Mouse (Mus musculus): ENCODE measurements at regions not wholly inside any gene's neighbourhood (a gene's known extent, or its start where the extent isn't known, plus 50 kb on each side); places are given as distances from the start of the nearest gene placed in this dataset.

- no peak for ATAC-seq (ENCODE audit: insufficient number of reproducible peaks, insufficient read depth, low FRiP score, low read depth)
- Histone ChIP-seq H3K4me3 (ENCODE audit: control insufficient read depth in 1 of 2, insufficient read depth in 1 of 2, low read depth in 1 of 2, low read length in 2 of 2) (no peak overlapping the region), H3K9ac (ENCODE audit: low read length) (no peak overlapping the region)
These were observed 448.2 kb downstream of the Atp23 start for GRCm38 (mm10) chr10:126452757-126453528.

DNA sequence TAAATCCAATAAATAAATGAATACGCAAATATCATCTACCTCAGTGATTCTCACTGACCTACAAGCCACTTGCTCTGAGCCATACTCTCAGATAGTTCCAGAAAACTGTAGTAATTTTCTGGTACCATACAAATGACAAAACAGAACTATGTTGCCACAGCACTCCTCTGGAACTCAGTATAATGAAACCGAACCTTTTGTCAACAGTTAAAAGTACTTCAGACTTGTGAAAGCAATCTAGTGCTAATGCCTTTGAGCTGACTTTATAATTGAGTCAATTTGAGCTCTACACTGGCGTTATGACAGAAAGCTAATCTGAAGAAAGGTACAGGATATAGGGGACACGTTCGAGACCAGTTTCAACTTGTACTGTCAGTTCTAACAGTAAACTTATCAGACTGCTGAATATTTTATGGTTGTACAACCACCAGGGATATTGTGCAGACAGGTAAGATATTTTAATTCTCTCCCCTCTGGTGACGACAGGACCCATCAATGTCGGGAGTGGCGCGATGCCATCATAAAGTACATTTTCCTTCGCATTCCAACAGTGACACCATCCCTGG lies 449.0 kb downstream of the Atp23 start:
- H3K9me3 ChIP-seq (ENCODE audit: control insufficient read depth, low read length) = 0 out of 2 replicates have a peak, but pooled peaks cover 1% of the 10 kb centered on the region

More at GRCm38 (mm10) chr10:126452757-126453528, 448.2 kb downstream of the Atp23 start:
- no peak overlapping the region for H3K27ac ChIP-seq (replicated peaks in 1 of 2; ENCODE audit: control insufficient read depth in 1 of 2, insufficient read depth in 1 of 2, low read depth in 2 of 2, low read length in 2 of 2)
- H3K4me2 ChIP-seq (ENCODE audit: low read length) = no peak overlapping the region
- WGBS = 87% methylated on average over 15 of the region's 15 CpGs
- no peaks in the 10 kb centered on the region for H3K36me3 ChIP-seq (ENCODE audit: control insufficient read depth, insufficient read depth, low read length)
- H3K4me1 ChIP-seq (ENCODE audit: control insufficient read depth in 2 of 2, insufficient read depth in 2 of 2, low read length in 2 of 2) = no peaks in the 10 kb centered on the region
- H3K27me3 ChIP-seq (ENCODE audit: control insufficient read depth, insufficient read depth, low read length) = no peaks in the 10 kb centered on the region
- H3K9me3 ChIP-seq (ENCODE audit: control insufficient read depth, low read length) = no peaks in the 10 kb centered on the region

DNA sequence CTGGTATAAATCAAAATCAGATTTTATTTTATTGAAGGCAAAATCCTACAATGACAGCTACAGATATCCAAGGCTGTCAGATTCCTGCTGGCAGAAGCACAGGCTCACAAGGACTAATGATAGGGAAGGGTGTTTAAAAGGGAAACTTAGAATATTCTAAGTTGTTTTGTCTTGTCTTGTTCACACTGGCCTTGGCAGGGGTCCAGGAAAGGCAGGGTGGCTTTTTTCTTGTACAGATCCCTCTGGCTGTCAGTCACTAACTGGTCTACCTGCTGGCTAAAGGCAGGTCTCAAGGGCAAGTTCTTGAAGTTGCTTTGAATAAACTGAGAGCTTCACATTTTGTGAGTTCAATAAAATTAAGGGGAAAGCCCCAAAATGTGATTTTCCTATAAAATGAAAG lies 465.3 kb downstream of the Lrig3 start:
- no peak for ATAC-seq (ENCODE audit: insufficient number of reproducible peaks, insufficient read depth, low FRiP score, low read depth)
- H3K9ac ChIP-seq (ENCODE audit: low read length) = no peak overlapping the region
- no peaks in the 10 kb centered on the region for H3K9me3 ChIP-seq (ENCODE audit: control insufficient read depth, low read length)
- no peaks in the 10 kb centered on the region for H3K4me1 ChIP-seq (ENCODE audit: control insufficient read depth in 2 of 2, insufficient read depth in 2 of 2, low read length in 2 of 2)
- no peak overlapping the region for H3K4me3 ChIP-seq (ENCODE audit: control insufficient read depth in 1 of 2, insufficient read depth in 1 of 2, low read depth in 1 of 2, low read length in 2 of 2)
- H3K36me3 ChIP-seq (ENCODE audit: control insufficient read depth, insufficient read depth, low read length) = no peaks in the 10 kb centered on the region
- no peak overlapping the region for H3K4me2 ChIP-seq (ENCODE audit: low read length)
- no peak overlapping the region for H3K27ac ChIP-seq (replicated peaks in 1 of 2; ENCODE audit: control insufficient read depth in 1 of 2, insufficient read depth in 1 of 2, low read depth in 2 of 2, low read length in 2 of 2)
- H3K27me3 ChIP-seq (ENCODE audit: control insufficient read depth, insufficient read depth, low read length) = no peaks in the 10 kb centered on the region

More for the DNA sequence above, 449.0 kb downstream of the Atp23 start:
- Histone ChIP-seq H3K27ac (replicated peaks in 1 of 2; ENCODE audit: control insufficient read depth in 1 of 2, insufficient read depth in 1 of 2, low read depth in 2 of 2, low read length in 2 of 2) (no peak overlapping the region), H3K4me2 (ENCODE audit: low read length) (no peak overlapping the region), H3K4me3 (ENCODE audit: control insufficient read depth in 1 of 2, insufficient read depth in 1 of 2, low read depth in 1 of 2, low read length in 2 of 2) (no peak overlapping the region), H3K4me1 (ENCODE audit: control insufficient read depth in 2 of 2, insufficient read depth in 2 of 2, low read length in 2 of 2) (no peaks in the 10 kb centered on the region), H3K27me3 (ENCODE audit: control insufficient read depth, insufficient read depth, low read length) (no peaks in the 10 kb centered on the region), H3K36me3 (ENCODE audit: control insufficient read depth, insufficient read depth, low read length) (no peaks in the 10 kb centered on the region), H3K9ac (ENCODE audit: low read length) (no peak overlapping the region)
- 82% methylated on average over 10 of the region's 10 CpGs for WGBS
- ATAC-seq (ENCODE audit: insufficient number of reproducible peaks, insufficient read depth, low FRiP score, low read depth) = no peak

GRCm38 (mm10) chr10:126430346-126430745 lies 464.4 kb downstream of the Lrig3 start:
- no peak for ATAC-seq (ENCODE audit: insufficient number of reproducible peaks, insufficient read depth, low FRiP score, low read depth)
- no peak overlapping the region for H3K4me3 ChIP-seq (ENCODE audit: control insufficient read depth in 1 of 2, insufficient read depth in 1 of 2, low read depth in 1 of 2, low read length in 2 of 2)
- H3K36me3 ChIP-seq (ENCODE audit: control insufficient read depth, insufficient read depth, low read length) = no peaks in the 10 kb centered on the region
- no peaks in the 10 kb centered on the region for H3K9me3 ChIP-seq (ENCODE audit: control insufficient read depth, low read length)
- WGBS = 85% methylated on average over 8 of the region's 8 CpGs
- H3K4me1 ChIP-seq (ENCODE audit: control insufficient read depth in 2 of 2, insufficient read depth in 2 of 2, low read length in 2 of 2) = no peaks in the 10 kb centered on the region
- no peaks in the 10 kb centered on the region for H3K27me3 ChIP-seq (ENCODE audit: control insufficient read depth, insufficient read depth, low read length)
- no peak overlapping the region for H3K9ac ChIP-seq (ENCODE audit: low read length)
- no peak overlapping the region for H3K4me2 ChIP-seq (ENCODE audit: low read length)
- H3K27ac ChIP-seq (replicated peaks in 1 of 2; ENCODE audit: control insufficient read depth in 1 of 2, insufficient read depth in 1 of 2, low read depth in 2 of 2, low read length in 2 of 2) = no peak overlapping the region

DNA sequence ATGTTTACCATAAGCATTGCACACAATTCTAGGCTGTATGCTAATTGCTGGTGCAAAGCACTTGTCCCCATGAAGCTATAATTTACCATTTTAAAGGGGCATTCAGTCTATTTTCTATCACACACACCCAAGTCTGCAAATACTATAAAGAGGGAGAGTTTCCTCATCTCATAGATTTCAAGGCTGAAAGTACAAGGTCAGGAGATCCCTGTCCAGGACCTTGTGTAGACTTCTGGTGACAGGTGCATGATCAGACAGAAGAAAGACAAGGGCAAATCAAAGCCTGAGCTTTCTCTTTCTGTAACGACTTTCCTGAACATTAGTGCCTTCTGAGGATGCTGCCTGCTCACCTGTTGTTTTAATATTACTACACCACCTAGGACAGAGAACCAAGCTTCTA lies 463.5 kb downstream of the Lrig3 start:
- H3K27me3 ChIP-seq (ENCODE audit: control insufficient read depth, insufficient read depth, low read length) = no peaks in the 10 kb centered on the region
- no peak overlapping the region for H3K27ac ChIP-seq (replicated peaks in 1 of 2; ENCODE audit: control insufficient read depth in 1 of 2, insufficient read depth in 1 of 2, low read depth in 2 of 2, low read length in 2 of 2)
- H3K4me2 ChIP-seq (ENCODE audit: low read length) = no peak overlapping the region
- no peaks in the 10 kb centered on the region for H3K4me1 ChIP-seq (ENCODE audit: control insufficient read depth in 2 of 2, insufficient read depth in 2 of 2, low read length in 2 of 2)
- H3K9ac ChIP-seq (ENCODE audit: low read length) = no peak overlapping the region
- WGBS = 73% methylated on average over 1 of the region's 1 CpGs
- H3K9me3 ChIP-seq (ENCODE audit: control insufficient read depth, low read length) = no peaks in the 10 kb centered on the region
- no peak for ATAC-seq (ENCODE audit: insufficient number of reproducible peaks, insufficient read depth, low FRiP score, low read depth)
- no peaks in the 10 kb centered on the region for H3K36me3 ChIP-seq (ENCODE audit: control insufficient read depth, insufficient read depth, low read length)
- H3K4me3 ChIP-seq (ENCODE audit: control insufficient read depth in 1 of 2, insufficient read depth in 1 of 2, low read depth in 1 of 2, low read length in 2 of 2) = no peak overlapping the region

DNA sequence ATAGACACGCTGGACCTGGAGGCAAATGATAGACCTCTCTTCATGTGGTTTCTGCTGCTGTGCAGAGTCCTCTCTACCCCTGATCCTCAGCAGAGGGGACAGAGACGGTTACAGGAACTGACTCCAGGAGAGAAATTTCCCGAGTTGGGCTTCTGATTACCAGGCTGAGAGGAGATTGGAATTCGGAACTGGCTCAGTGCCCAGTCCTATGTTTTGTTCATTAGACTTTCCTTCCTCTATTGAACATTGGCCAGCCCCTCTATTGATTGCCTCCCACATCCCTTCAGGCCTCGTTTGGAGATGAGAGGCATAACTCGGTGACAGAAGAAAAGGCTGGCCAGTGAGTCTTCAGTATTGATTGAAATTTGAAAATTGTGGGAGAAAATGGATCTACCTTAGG lies 456.1 kb downstream of the Lrig3 start:
- H3K27ac ChIP-seq (replicated peaks in 1 of 2; ENCODE audit: control insufficient read depth in 1 of 2, insufficient read depth in 1 of 2, low read depth in 2 of 2, low read length in 2 of 2) = no peak overlapping the region
- ATAC-seq (ENCODE audit: insufficient number of reproducible peaks, insufficient read depth, low FRiP score, low read depth) = no peak
- H3K9me3 ChIP-seq (ENCODE audit: control insufficient read depth, low read length) = no peaks in the 10 kb centered on the region
- WGBS = 46% methylated on average over 6 of the region's 6 CpGs
- H3K4me1 ChIP-seq (ENCODE audit: control insufficient read depth in 2 of 2, insufficient read depth in 2 of 2, low read length in 2 of 2) = no peaks in the 10 kb centered on the region
- no peaks in the 10 kb centered on the region for H3K27me3 ChIP-seq (ENCODE audit: control insufficient read depth, insufficient read depth, low read length)
- H3K4me2 ChIP-seq (ENCODE audit: low read length) = no peak overlapping the region
- H3K9ac ChIP-seq (ENCODE audit: low read length) = no peak overlapping the region
- no peak overlapping the region for H3K4me3 ChIP-seq (ENCODE audit: control insufficient read depth in 1 of 2, insufficient read depth in 1 of 2, low read depth in 1 of 2, low read length in 2 of 2)
- no peaks in the 10 kb centered on the region for H3K36me3 ChIP-seq (ENCODE audit: control insufficient read depth, insufficient read depth, low read length)

GRCm38 (mm10) chr10:126413786-126414185 lies 447.8 kb downstream of the Lrig3 start:
- Histone ChIP-seq H3K27ac (replicated peaks in 1 of 2; ENCODE audit: control insufficient read depth in 1 of 2, insufficient read depth in 1 of 2, low read depth in 2 of 2, low read length in 2 of 2) (no peak overlapping the region), H3K9me3 (ENCODE audit: control insufficient read depth, low read length) (0 out of 2 replicates have a peak, but pooled peaks cover 3% of the 10 kb centered on the region), H3K27me3 (ENCODE audit: control insufficient read depth, insufficient read depth, low read length) (no peaks in the 10 kb centered on the region), H3K9ac (ENCODE audit: low read length) (no peak overlapping the region), H3K4me3 (ENCODE audit: control insufficient read depth in 1 of 2, insufficient read depth in 1 of 2, low read depth in 1 of 2, low read length in 2 of 2) (no peak overlapping the region), H3K4me2 (ENCODE audit: low read length) (no peak overlapping the region), H3K36me3 (ENCODE audit: control insufficient read depth, insufficient read depth, low read length) (no peaks in the 10 kb centered on the region), H3K4me1 (ENCODE audit: control insufficient read depth in 2 of 2, insufficient read depth in 2 of 2, low read length in 2 of 2) (no peaks in the 10 kb centered on the region)
- ATAC-seq (ENCODE audit: insufficient number of reproducible peaks, insufficient read depth, low FRiP score, low read depth) = no peak
- WGBS = 43% methylated on average over 7 of the region's 7 CpGs

All from heart, embryonic 14.5 days (tissue).